Mouse (Mus musculus): ENCODE measurements around the gene Bbs12.

DNA sequence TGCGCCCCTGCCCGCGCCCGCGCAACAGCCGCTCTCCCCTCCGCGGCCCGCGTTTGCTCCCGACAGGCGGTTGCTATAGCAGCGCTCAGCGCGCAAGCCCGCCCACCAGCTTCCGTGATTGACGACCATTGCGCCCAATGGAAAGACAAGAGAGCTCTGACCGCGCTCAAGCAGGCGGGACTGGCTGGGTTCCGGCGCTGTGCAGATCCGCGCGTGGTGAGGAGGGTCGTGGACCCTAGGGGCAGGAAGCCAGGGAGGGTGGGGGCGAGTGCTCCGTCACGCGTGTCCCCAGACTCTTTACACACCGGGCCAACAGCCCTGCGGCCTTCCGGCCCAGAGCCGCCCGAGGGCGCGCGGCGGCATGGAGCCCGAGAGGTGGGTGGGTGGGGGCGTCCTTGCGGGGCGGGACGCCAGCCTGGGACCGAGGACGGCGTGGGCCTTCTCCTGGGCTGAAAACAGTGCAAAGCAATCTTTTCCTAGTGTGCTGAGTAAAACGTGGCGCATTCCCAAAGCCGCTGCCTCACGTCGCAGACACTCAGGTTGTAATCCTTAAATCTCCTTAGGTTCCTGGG, at the start of gene Bbs12, which contains the start of gene Cetn4:
- TF ChIP-seq CTCF (IDR thresholded peaks at IDR 0.05) (no peak), EP300 (IDR thresholded peaks at IDR 0.05) (no peak)
